Mouse (Mus musculus): ENCODE results near the gene Qtrt1. TPM values are rescaled to one million over a fixed set of nuclear protein-coding genes. Genes with fewer than 3 reads are reported as not detected.
A peak's percentile ranks its signal among the peaks of the same experiment; 100 is the strongest.

Gene Qtrt1
- 27.7 and 29.5 TPM in 2 replicates for polyA plus RNA-seq (2012; rRNA removed)

DNA sequence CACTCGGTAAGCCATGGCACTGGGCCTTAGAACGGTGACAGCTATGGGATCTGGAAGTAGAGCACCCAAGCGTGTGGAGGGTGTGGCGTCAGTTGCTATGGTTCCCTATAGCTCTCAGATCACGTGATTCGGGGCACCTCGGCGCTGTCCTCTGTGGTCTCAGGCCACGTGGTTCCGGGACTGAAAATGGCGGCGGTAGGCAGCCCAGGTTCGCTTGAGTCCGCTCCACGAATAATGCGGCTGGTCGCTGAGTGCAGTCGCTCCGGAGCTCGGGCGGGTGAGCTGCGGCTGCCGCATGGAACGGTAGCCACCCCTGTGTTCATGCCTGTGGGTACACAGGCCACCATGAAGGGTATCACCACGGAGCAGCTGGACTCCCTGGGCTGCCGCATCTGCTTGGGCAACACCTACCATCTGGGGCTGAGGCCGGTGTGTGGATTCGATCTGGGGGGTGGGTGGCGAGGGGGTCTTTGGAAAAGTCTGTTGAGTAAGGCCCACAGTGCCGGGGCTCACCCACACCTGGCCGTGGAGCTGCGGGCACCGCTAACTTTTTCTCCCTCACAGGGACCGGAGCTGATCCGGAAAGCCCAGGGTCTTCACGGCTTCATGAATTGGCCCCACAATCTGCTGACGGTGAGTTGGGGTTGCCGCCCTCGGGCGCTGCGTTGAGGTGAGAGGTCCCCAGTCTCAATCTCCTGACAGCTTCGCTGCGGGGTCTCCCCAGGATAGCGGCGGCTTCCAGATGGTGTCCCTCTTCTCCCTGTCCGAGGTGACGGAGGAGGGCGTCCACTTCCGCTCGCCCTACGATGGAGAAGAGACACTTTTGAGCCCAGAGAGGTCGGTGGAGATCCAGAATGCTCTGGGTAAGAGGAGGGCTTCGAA, at the start of gene Qtrt1:
Qtrt1 (plus strand) TSS at position 169 of the 882 bp plus-strand sequence.
- TF ChIP-seq CTCF (IDR thresholded peaks at IDR 0.05; ENCODE audit: insufficient read depth, low read length) (no peak), POLR2A (IDR thresholded peaks at IDR 0.05; ENCODE audit: borderline replicate concordance, extremely low read depth, low read depth, low read length) (peak; percentile 41; the same call in 1 of the 2 replicates)
- DNase-seq, result peak; percentile 78
- no peaks in the 10 kb centered on the region for H3K4me1 ChIP-seq (ENCODE audit: control insufficient read depth, insufficient read depth, low read length)
- peak within 1 kb of the TSS; percentile 74 for H3K4me3 ChIP-seq (replicated peaks; ENCODE audit: extremely low read depth, low read depth, low read length)
- 1% methylated on average over 53 of the region's 53 CpGs for WGBS

DNA sequence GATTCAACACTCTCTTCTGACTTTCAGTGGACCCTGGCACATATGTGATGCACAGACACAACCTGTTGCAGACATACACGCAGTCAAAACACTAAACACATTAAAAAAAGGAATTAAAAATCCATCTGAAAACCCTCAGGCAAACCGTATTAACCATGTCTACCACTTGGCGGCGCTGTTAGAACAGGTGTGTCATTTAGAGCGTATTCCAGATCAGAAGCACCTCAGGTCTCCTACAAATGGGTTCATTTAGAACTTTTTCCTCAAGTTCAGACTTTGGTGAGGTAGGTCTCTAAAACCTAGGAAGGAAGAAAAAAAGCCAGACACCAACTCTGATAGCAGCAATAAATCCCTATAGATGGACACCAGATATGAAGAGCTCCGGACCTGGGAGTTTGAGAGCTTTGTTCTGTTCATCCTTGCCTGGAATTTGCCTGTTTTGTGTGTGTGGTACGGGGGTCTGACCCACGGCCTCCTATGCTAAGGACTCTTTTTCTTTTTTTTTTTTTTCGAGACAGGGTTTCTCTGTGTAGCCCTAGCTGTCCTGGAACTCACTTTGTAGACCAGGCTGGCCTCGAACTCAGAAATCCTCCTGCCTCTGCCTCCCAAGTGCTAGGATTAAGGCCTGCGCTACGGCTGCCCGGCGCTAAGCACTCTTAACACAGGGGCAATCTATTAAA, 45.0 kb upstream of the Qtrt1 start:
- WGBS, result 28% methylated on average over 14 of the region's 14 CpGs
- peak; percentile 46 for TF ChIP-seq CTCF (IDR thresholded peaks at IDR 0.05; ENCODE audit: insufficient read depth, low read length)
- no peak for TF ChIP-seq POLR2A (IDR thresholded peaks at IDR 0.05; ENCODE audit: borderline replicate concordance, extremely low read depth, low read depth, low read length)
- peak; percentile 60 for DNase-seq
- Histone ChIP-seq H3K4me1 (ENCODE audit: control insufficient read depth, insufficient read depth, low read length) (peaks cover 6% of the 10 kb centered on the region), H3K4me3 (replicated peaks; ENCODE audit: extremely low read depth, low read depth, low read length) (peak overlapping the region; percentile 38)

DNA sequence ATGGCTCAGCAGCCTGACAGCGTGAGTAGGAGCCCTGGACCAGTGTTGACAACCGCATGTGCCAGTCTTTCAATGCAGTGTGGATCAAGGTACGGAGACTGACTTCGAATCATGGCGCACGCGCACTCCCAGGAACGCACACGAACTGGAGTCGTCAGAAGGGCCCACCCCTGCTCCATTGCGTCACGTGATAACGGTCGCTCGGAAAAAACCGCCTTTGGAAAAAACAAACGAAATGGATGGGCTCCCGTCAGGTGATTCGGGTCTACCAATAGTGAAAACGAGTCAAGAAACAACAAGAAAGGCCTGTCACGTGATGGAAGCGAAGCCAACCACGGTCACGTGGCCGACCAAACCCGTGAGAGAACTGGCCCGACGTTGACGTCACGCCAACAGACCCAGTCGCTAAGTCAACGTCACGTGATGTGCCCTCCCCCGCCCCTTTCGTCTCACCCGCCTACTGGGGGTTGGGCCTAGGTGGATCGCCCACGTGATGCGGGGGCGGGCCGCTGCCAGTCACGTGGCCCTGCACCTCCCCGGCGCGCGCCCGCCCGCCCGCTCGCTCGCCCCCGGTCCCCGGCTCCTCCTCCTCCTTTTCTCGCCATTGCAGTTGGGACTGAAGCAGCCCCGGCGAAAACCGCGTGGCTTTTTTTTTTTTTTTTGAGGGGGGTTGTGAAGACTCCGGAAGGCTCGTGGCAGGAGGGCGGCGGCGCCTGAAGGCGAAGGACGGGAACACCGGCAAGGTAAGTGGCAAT, 44.1 kb upstream of the Qtrt1 start, which contains the start of gene Ilf3:
Ilf3 (plus strand) TSS at position 515 of the 755 bp plus-strand sequence.
- peak; percentile 99 for DNase-seq
- Histone ChIP-seq H3K4me3 (replicated peaks; ENCODE audit: extremely low read depth, low read depth, low read length) (peak within 1 kb of the TSS; percentile 100), H3K4me1 (ENCODE audit: control insufficient read depth, insufficient read depth, low read length) (peaks cover 6% of the 10 kb centered on the region)
- WGBS, result under 1% methylated on average over 64 of the region's 66 CpGs
- no peak for TF ChIP-seq CTCF (IDR thresholded peaks at IDR 0.05; ENCODE audit: insufficient read depth, low read length)
- TF ChIP-seq POLR2A (IDR thresholded peaks at IDR 0.05; ENCODE audit: borderline replicate concordance, extremely low read depth, low read depth, low read length), result peak; percentile 85; the same call in 1 of the 2 replicates

DNA sequence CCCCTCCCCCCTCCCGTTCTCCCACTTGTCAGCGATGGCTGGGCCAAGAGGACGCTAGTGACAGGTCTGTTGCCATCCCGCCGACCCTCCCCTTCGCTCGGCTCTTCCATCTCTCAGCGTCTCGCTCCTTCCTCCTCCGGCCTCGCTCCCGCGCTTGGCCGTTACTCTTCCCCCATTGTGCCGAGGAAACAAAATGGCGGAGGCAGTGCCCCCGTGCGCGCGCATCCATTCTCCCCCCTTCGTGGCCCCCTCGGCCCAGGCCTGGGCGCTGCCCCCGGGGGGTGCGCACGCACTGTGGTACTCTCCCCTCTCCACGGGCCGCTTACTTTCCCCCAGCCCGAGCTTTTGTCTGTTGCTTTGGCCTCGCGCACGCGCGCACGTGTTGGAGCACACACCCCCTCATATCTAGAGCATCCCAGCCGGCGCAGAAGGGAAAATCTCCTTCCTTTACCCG, 43.5 kb upstream of the Qtrt1 start:
- peaks cover 6% of the 10 kb centered on the region for H3K4me1 ChIP-seq (ENCODE audit: control insufficient read depth, insufficient read depth, low read length)
- H3K4me3 ChIP-seq (replicated peaks; ENCODE audit: extremely low read depth, low read depth, low read length), result peak overlapping the region; percentile 100
- TF ChIP-seq CTCF (IDR thresholded peaks at IDR 0.05; ENCODE audit: insufficient read depth, low read length) (no peak), POLR2A (IDR thresholded peaks at IDR 0.05; ENCODE audit: borderline replicate concordance, extremely low read depth, low read depth, low read length) (no peak)
- peak; percentile 58 for DNase-seq
- under 1% methylated on average over 38 of the region's 38 CpGs for WGBS

DNA sequence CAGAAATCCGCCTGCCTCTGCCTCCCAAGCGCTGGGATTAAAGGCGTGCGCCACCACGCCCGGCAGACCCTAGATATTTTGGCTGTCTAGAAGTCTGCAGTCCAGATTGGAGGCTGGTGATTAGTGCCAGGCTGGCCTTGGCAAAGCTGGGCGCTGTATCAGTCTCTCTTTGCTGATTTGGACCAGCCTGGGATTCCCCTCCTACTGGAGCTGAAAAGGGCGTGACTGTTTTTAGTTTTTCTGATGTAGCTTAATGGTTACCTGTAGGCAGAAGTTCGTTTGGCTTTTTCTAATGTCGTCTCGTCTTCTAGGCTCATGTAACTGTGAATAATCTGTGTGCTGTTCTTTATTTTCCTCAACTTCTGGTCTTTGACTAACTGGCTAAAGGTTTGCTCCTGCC, 42.6 kb upstream of the Qtrt1 start:
- peaks cover 6% of the 10 kb centered on the region for H3K4me1 ChIP-seq (ENCODE audit: control insufficient read depth, insufficient read depth, low read length)
- 48% methylated on average over 11 of the region's 11 CpGs for WGBS
- TF ChIP-seq POLR2A (IDR thresholded peaks at IDR 0.05; ENCODE audit: borderline replicate concordance, extremely low read depth, low read depth, low read length), result no peak
- no peak for TF ChIP-seq CTCF (IDR thresholded peaks at IDR 0.05; ENCODE audit: insufficient read depth, low read length)
- H3K4me3 ChIP-seq (replicated peaks; ENCODE audit: extremely low read depth, low read depth, low read length), result no peak overlapping the region
- DNase-seq, result no peak

DNA sequence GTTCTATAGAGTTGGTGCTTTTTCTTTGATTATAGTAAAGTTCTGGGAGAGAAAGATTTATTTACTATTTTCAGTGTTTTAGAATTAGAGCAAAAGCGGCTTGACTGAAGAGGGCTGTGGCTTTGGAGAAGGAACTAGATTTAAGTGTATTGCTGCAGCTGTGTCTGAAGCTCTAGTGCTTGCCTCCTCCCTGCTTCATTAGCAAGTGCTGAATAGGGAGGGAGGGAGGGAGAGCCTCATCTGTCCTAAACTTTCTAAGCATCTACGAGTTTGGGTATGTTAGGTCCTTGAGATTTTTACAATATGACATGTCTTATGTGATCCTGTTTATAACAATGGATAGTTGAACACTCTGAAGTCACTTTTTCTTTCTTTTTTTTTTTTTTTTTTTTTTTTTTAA, 40.8 kb upstream of the Qtrt1 start:
- 56% methylated on average over 2 of the region's 2 CpGs for whole genome bisulfite sequencing
- TF ChIP-seq POLR2A (IDR thresholded peaks at IDR 0.05; ENCODE audit: borderline replicate concordance, extremely low read depth, low read depth, low read length), result no peak
- TF ChIP-seq CTCF (IDR thresholded peaks at IDR 0.05; ENCODE audit: insufficient read depth, low read length), result no peak

DNA sequence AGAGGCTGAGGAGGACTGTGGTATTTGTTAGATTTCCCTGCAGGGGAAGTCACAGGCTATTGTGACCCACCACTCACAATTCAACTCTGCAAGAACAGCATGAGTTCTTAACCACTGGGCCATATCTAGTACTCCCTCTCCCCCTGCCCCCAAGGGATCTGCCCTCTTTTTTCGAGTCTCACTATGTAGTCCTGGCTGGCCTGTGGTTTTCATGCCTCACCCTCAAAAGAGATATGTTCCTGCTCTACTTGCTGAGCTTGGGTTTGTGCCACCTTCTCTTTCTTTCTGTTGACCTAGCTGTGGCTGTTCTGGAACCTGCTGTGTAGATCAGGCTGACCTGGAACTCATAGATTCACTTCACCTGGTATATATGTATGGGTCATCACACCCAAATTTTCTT, 39.1 kb upstream of the Qtrt1 start:
- peaks cover 6% of the 10 kb centered on the region; the same call in 1 of the 2 replicates for H3K4me1 ChIP-seq (ENCODE audit: control insufficient read depth, insufficient read depth, low read length)
- DNase-seq, result no peak
- no peak for TF ChIP-seq POLR2A (IDR thresholded peaks at IDR 0.05; ENCODE audit: borderline replicate concordance, extremely low read depth, low read depth, low read length)
- TF ChIP-seq CTCF (IDR thresholded peaks at IDR 0.05; ENCODE audit: insufficient read depth, low read length), result no peak
- H3K4me3 ChIP-seq (replicated peaks; ENCODE audit: extremely low read depth, low read depth, low read length), result no peak overlapping the region
- WGBS, result 50% methylated on average over 1 of the region's 1 CpGs

More for the DNA sequence above, 40.8 kb upstream of the Qtrt1 start:
- DNase-seq, result no peak
- H3K4me3 ChIP-seq (replicated peaks; ENCODE audit: extremely low read depth, low read depth, low read length), result no peak overlapping the region
- H3K4me1 ChIP-seq (ENCODE audit: control insufficient read depth, insufficient read depth, low read length), result peaks cover 6% of the 10 kb centered on the region

DNA sequence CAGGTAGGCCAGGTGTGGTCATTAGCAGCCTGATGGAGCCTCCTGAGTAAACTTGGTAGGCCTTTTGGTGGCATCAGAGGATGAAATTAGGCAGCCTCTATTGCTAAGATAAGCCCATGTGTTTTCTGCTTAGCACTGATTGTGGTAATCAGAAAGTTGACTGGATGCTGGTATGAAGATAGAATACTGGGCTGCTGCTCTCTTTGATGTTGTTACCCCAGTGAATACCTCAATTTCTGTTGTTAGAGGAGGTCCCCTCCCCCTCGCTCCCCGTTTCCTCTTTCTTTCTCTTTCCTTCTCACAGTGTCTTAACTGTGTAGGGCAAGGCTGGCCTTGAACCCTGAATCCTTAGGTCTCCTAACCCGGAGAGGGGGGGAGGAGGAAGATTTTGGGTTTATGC, 32.4 kb upstream of the Qtrt1 start:
- WGBS, result 55% methylated on average over 3 of the region's 3 CpGs
- DNase-seq, result no peak
- TF ChIP-seq CTCF (IDR thresholded peaks at IDR 0.05; ENCODE audit: insufficient read depth, low read length) (no peak), POLR2A (IDR thresholded peaks at IDR 0.05; ENCODE audit: borderline replicate concordance, extremely low read depth, low read depth, low read length) (no peak)
- peaks cover 5% of the 10 kb centered on the region for H3K4me1 ChIP-seq (ENCODE audit: control insufficient read depth, insufficient read depth, low read length)
- H3K4me3 ChIP-seq (replicated peaks; ENCODE audit: extremely low read depth, low read depth, low read length), result no peak overlapping the region

DNA sequence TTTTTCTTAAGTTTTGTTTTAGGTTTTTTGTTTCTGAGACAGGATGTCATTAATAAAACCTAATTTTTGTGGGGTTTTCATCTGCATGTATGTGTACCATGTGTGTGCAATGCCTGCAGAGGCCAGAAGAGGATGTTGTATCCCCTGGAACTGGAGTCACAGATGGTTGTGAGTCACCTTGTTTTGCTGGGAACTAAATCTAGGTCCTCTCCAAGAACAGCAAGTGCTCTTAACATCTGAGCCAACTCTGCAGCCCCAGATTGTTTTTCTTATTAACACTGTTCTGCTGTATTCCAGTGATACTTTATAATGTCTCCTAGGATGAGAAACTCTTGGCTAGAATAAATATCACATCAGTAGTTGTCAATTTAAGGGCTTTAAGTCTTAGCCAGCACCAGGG, 30.8 kb upstream of the Qtrt1 start:
- TF ChIP-seq CTCF (IDR thresholded peaks at IDR 0.05; ENCODE audit: insufficient read depth, low read length), result no peak
- TF ChIP-seq POLR2A (IDR thresholded peaks at IDR 0.05; ENCODE audit: borderline replicate concordance, extremely low read depth, low read depth, low read length), result no peak
- no peak overlapping the region for H3K4me3 ChIP-seq (replicated peaks; ENCODE audit: extremely low read depth, low read depth, low read length)
- peaks cover 9% of the 10 kb centered on the region for H3K4me1 ChIP-seq (ENCODE audit: control insufficient read depth, insufficient read depth, low read length)
- DNase-seq, result no peak

Data from lung, adult 2 months (tissue).